Mouse (Mus musculus): Measurements from ENCODE around the gene Oosp1.

DNA sequence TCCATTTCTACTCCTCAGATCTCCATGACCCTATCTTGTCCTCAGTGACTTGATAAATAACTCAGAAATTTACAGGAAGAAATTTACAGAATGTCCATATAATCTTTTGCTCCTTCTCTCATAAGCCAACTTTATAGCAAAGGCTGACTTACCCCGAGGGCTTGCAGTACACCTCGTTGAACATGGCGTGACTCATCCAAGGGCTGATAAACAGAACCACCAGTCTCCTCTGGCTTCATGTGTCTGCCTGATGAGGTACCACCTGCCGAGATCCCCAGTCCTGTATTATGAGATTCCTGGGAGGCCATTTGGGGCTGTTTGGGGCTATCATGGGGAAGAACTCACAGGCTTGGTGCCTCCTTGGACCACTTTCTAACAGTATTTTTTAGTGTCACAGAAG lies 51.9 kb downstream of the Oosp1 start:
- TF ChIP-seq CTCF (IDR thresholded peaks at IDR 0.05; ENCODE audit: low read depth) (no peak), EP300 (IDR thresholded peaks at IDR 0.05; ENCODE audit: low read depth) (no peak)
